Mouse (Mus musculus) bone marrow, adult 2 months (tissue): ENCODE results near the gene Zscan2.

Experiments
- CTCF ChIP-seq: fragments of 200-500 bp; IDR thresholded peaks from 2 replicates; pipeline ENCODE4 v1.5.1; 2011; ENCODE audit warnings: low read length, control low read depth; ENCODE audit not compliant: control insufficient read depth, insufficient read depth
- POLR2A ChIP-seq: fragments of 200-500 bp; IDR thresholded peaks from 2 replicates; pipeline ENCODE4 v1.6.1; 2011; ENCODE audit warnings: low read depth, mild to moderate bottlenecking, control low read depth, low read length, borderline replicate concordance; ENCODE audit not compliant: control insufficient read depth

GRCm38 (mm10) chr7:80832191-80832590, 28.5 kb upstream of the Zscan2 start:
- TF ChIP-seq POLR2A, result no peak
- TF ChIP-seq CTCF, result no peak
